Mouse (Mus musculus): ENCODE results near the gene Dusp14. TPM values are rescaled to one million over a fixed set of nuclear protein-coding genes. Genes with fewer than 3 reads are reported as not detected.

Gene Dusp14
- polyA plus RNA-seq, 1 experiment from 2014 or later, result 7.6 TPM

GRCm38 (mm10) chr11:84011576-84011975 lies 57.5 kb downstream of the Dusp14 start:
- Histone ChIP-seq H3K4me3 (ENCODE audit: low read depth, low read length) (no peak overlapping the region), H3K4me1 (ENCODE audit: control insufficient read depth, insufficient read depth, low read length) (peaks cover 9% of the 10 kb centered on the region; the same call in 1 of the 2 replicates), H3K9ac (replicated peaks; ENCODE audit: low read depth, low read length) (no peak overlapping the region), H3K36me3 (ENCODE audit: control insufficient read depth, insufficient read depth, low read length) (peaks cover 27% of the 10 kb centered on the region), H3K27me3 (ENCODE audit: control insufficient read depth, insufficient read depth, low read length) (no peaks in the 10 kb centered on the region), H3K27ac (ENCODE audit: low read depth, low read length) (no peak overlapping the region), H3K4me2 (ENCODE audit: low read depth, low read length) (no peak overlapping the region), H3K9me3 (ENCODE audit: control insufficient read depth, low read length) (no peaks in the 10 kb centered on the region)
- ATAC-seq (ENCODE audit: low read depth), result no peak
- WGBS, result 36% methylated on average over 2 of the region's 2 CpGs

GRCm38 (mm10) chr11:84011050-84011449 lies 58.0 kb downstream of the Dusp14 start:
- no peak overlapping the region for H3K27ac ChIP-seq (ENCODE audit: low read depth, low read length)
- H3K4me3 ChIP-seq (ENCODE audit: low read depth, low read length), result no peak overlapping the region
- 17% methylated on average over 12 of the region's 12 CpGs for WGBS
- H3K36me3 ChIP-seq (ENCODE audit: control insufficient read depth, insufficient read depth, low read length), result peaks cover 32% of the 10 kb centered on the region
- H3K4me2 ChIP-seq (ENCODE audit: low read depth, low read length), result no peak overlapping the region
- H3K4me1 ChIP-seq (ENCODE audit: control insufficient read depth, insufficient read depth, low read length), result peaks cover 9% of the 10 kb centered on the region; the same call in 1 of the 2 replicates
- no peaks in the 10 kb centered on the region for H3K9me3 ChIP-seq (ENCODE audit: control insufficient read depth, low read length)
- H3K9ac ChIP-seq (replicated peaks; ENCODE audit: low read depth, low read length), result no peak overlapping the region
- no peak for ATAC-seq (ENCODE audit: low read depth)
- no peaks in the 10 kb centered on the region for H3K27me3 ChIP-seq (ENCODE audit: control insufficient read depth, insufficient read depth, low read length)

- Histone ChIP-seq H3K4me2 (ENCODE audit: low read depth, low read length) (no peak overlapping the region), H3K4me1 (ENCODE audit: control insufficient read depth, insufficient read depth, low read length) (peaks cover 9% of the 10 kb centered on the region; the same call in 1 of the 2 replicates), H3K36me3 (ENCODE audit: control insufficient read depth, insufficient read depth, low read length) (peaks cover 36% of the 10 kb centered on the region), H3K4me3 (ENCODE audit: low read depth, low read length) (no peak overlapping the region), H3K9ac (replicated peaks; ENCODE audit: low read depth, low read length) (no peak overlapping the region), H3K27ac (ENCODE audit: low read depth, low read length) (no peak overlapping the region), H3K27me3 (ENCODE audit: control insufficient read depth, insufficient read depth, low read length) (no peaks in the 10 kb centered on the region), H3K9me3 (ENCODE audit: control insufficient read depth, low read length) (no peaks in the 10 kb centered on the region)
- WGBS, result 52% methylated on average over 9 of the region's 9 CpGs
- no peak for ATAC-seq (ENCODE audit: low read depth)
Observed at GRCm38 (mm10) chr11:84010411-84010810, 58.6 kb downstream of the Dusp14 start.

GRCm38 (mm10) chr11:84009001-84009400 lies 60.1 kb downstream of the Dusp14 start:
- Histone ChIP-seq H3K4me3 (ENCODE audit: low read depth, low read length) (no peak overlapping the region), H3K36me3 (ENCODE audit: control insufficient read depth, insufficient read depth, low read length) (peaks cover 46% of the 10 kb centered on the region), H3K27ac (ENCODE audit: low read depth, low read length) (no peak overlapping the region), H3K4me2 (ENCODE audit: low read depth, low read length) (no peak overlapping the region), H3K9ac (replicated peaks; ENCODE audit: low read depth, low read length) (no peak overlapping the region), H3K9me3 (ENCODE audit: control insufficient read depth, low read length) (no peaks in the 10 kb centered on the region), H3K4me1 (ENCODE audit: control insufficient read depth, insufficient read depth, low read length) (peaks cover 9% of the 10 kb centered on the region; the same call in 1 of the 2 replicates), H3K27me3 (ENCODE audit: control insufficient read depth, insufficient read depth, low read length) (no peaks in the 10 kb centered on the region)
- WGBS, result 77% methylated on average over 9 of the region's 9 CpGs
- ATAC-seq (ENCODE audit: low read depth), result no peak

- Histone ChIP-seq H3K4me3 (ENCODE audit: low read depth, low read length) (no peak overlapping the region), H3K9ac (replicated peaks; ENCODE audit: low read depth, low read length) (no peak overlapping the region), H3K9me3 (ENCODE audit: control insufficient read depth, low read length) (no peaks in the 10 kb centered on the region), H3K27ac (ENCODE audit: low read depth, low read length) (no peak overlapping the region), H3K36me3 (ENCODE audit: control insufficient read depth, insufficient read depth, low read length) (peaks cover 53% of the 10 kb centered on the region), H3K27me3 (ENCODE audit: control insufficient read depth, insufficient read depth, low read length) (no peaks in the 10 kb centered on the region), H3K4me2 (ENCODE audit: low read depth, low read length) (no peak overlapping the region), H3K4me1 (ENCODE audit: control insufficient read depth, insufficient read depth, low read length) (no peaks in the 10 kb centered on the region)
- WGBS, result 80% methylated on average over 6 of the region's 6 CpGs
- ATAC-seq (ENCODE audit: low read depth), result no peak
Observed at GRCm38 (mm10) chr11:84003986-84004385, 65.1 kb downstream of the Dusp14 start.

GRCm38 (mm10) chr11:84001257-84001656 lies 67.8 kb downstream of the Dusp14 start:
- H3K9ac ChIP-seq (replicated peaks; ENCODE audit: low read depth, low read length), result no peak overlapping the region
- no peak overlapping the region for H3K4me3 ChIP-seq (ENCODE audit: low read depth, low read length)
- no peak for ATAC-seq (ENCODE audit: low read depth)
- 89% methylated on average over 3 of the region's 3 CpGs for WGBS
- H3K4me2 ChIP-seq (ENCODE audit: low read depth, low read length), result no peak overlapping the region
- H3K27me3 ChIP-seq (ENCODE audit: control insufficient read depth, insufficient read depth, low read length), result no peaks in the 10 kb centered on the region
- H3K4me1 ChIP-seq (ENCODE audit: control insufficient read depth, insufficient read depth, low read length), result no peaks in the 10 kb centered on the region
- H3K36me3 ChIP-seq (ENCODE audit: control insufficient read depth, insufficient read depth, low read length), result peaks cover 64% of the 10 kb centered on the region
- no peak overlapping the region for H3K27ac ChIP-seq (ENCODE audit: low read depth, low read length)
- H3K9me3 ChIP-seq (ENCODE audit: control insufficient read depth, low read length), result no peaks in the 10 kb centered on the region

GRCm38 (mm10) chr11:83999411-83999915 lies 69.6 kb downstream of the Dusp14 start:
- Histone ChIP-seq H3K9ac (replicated peaks; ENCODE audit: low read depth, low read length) (no peak overlapping the region), H3K9me3 (ENCODE audit: control insufficient read depth, low read length) (no peaks in the 10 kb centered on the region), H3K4me2 (ENCODE audit: low read depth, low read length) (no peak overlapping the region), H3K27ac (ENCODE audit: low read depth, low read length) (no peak overlapping the region), H3K36me3 (ENCODE audit: control insufficient read depth, insufficient read depth, low read length) (peaks cover 69% of the 10 kb centered on the region), H3K4me1 (ENCODE audit: control insufficient read depth, insufficient read depth, low read length) (no peaks in the 10 kb centered on the region), H3K27me3 (ENCODE audit: control insufficient read depth, insufficient read depth, low read length) (no peaks in the 10 kb centered on the region), H3K4me3 (ENCODE audit: low read depth, low read length) (no peak overlapping the region)
- 72% methylated on average over 4 of the region's 4 CpGs for WGBS
- no peak for ATAC-seq (ENCODE audit: low read depth)

- Histone ChIP-seq H3K27me3 (ENCODE audit: control insufficient read depth, insufficient read depth, low read length) (no peaks in the 10 kb centered on the region), H3K27ac (ENCODE audit: low read depth, low read length) (no peak overlapping the region), H3K9ac (replicated peaks; ENCODE audit: low read depth, low read length) (no peak overlapping the region), H3K4me3 (ENCODE audit: low read depth, low read length) (no peak overlapping the region), H3K4me2 (ENCODE audit: low read depth, low read length) (no peak overlapping the region), H3K36me3 (ENCODE audit: control insufficient read depth, insufficient read depth, low read length) (peaks cover 71% of the 10 kb centered on the region), H3K9me3 (ENCODE audit: control insufficient read depth, low read length) (no peaks in the 10 kb centered on the region), H3K4me1 (ENCODE audit: control insufficient read depth, insufficient read depth, low read length) (no peaks in the 10 kb centered on the region)
- WGBS, result 68% methylated on average over 3 of the region's 3 CpGs
- no peak for ATAC-seq (ENCODE audit: low read depth)
Observed at GRCm38 (mm10) chr11:83998993-83999392, 70.1 kb downstream of the Dusp14 start.
